Mouse (Mus musculus): ENCODE measurements around the gene 2610528A11Rik. TPM values are rescaled to one million over a fixed set of nuclear protein-coding genes. Genes with fewer than 3 reads are reported as not detected.

The 2610528A11Rik gene
- polyA plus RNA-seq, 1 experiment: 3.6 TPM

GRCm38 (mm10) chr14:37064849-37065248 is 49.0 kb downstream of the 2610528A11Rik start:
- 53% methylated on average over 2 of the region's 2 CpGs for WGBS
- H3K4me3 ChIP-seq (ENCODE audit: low read depth, low read length): no peak overlapping the region
- H3K4me1 ChIP-seq (ENCODE audit: control insufficient read depth, insufficient read depth, insufficient read length, low read length): no peaks in the 10 kb centered on the region
- H3K27ac ChIP-seq (ENCODE audit: insufficient read depth, low read depth, low read length): no peak overlapping the region
- TF ChIP-seq CTCF (IDR thresholded peaks at IDR 0.05; ENCODE audit: extremely low read depth, insufficient read length, insufficient replicate concordance, low read depth, low read length): no peak
- no peak for TF ChIP-seq POLR2A (IDR thresholded peaks at IDR 0.05; ENCODE audit: low read depth, low read length)
- H3K27me3 ChIP-seq (ENCODE audit: control insufficient read depth, insufficient read depth, low read length): no peaks in the 10 kb centered on the region
- H3K36me3 ChIP-seq (ENCODE audit: control insufficient read depth, insufficient read depth, low read length): no peaks in the 10 kb centered on the region

Other genes starting within 250 kb of the 2610528A11Rik start
- 6.4 and 12.8 TPM in 2 replicates for gene Ccser2, start 145.2 kb downstream of the 2610528A11Rik start, polyA plus RNA-seq (2012; rRNA removed)
- not detected in 2 replicates for gene Rgr, start 65.1 kb downstream of the 2610528A11Rik start, polyA plus RNA-seq (2012; rRNA removed)
- gene Lrit1, start 59.2 kb downstream of the 2610528A11Rik start, polyA plus RNA-seq (2012; rRNA removed): not detected in 2 replicates
- gene Lrit2, start 46.1 kb downstream of the 2610528A11Rik start, polyA plus RNA-seq (2012; rRNA removed): not detected in 2 replicates
- 0.11 and 0.13 TPM in 2 replicates for gene Cdhr1, start 15.7 kb downstream of the 2610528A11Rik start, polyA plus RNA-seq (2012; rRNA removed)
- 46.3 and 87.9 TPM in 2 replicates for gene Ghitm, start 21.2 kb upstream of the 2610528A11Rik start, polyA plus RNA-seq (2012; rRNA removed)